ENCODE assay signal across 25 mouse cellular contexts in genomic region chr4:40820903-40821302, GRCm38 (mm10). TPM values are rescaled to one million over a fixed set of nuclear protein-coding genes. Genes with fewer than 3 reads are reported as not detected.
DNase-seq lines count a peak whose midpoint lies in the region; ATAC-seq and TF ChIP-seq lines count a peak whose summit lies in the region.
"Had no signal": no experiment of that assay in that cellular context is flagged by ENCODE, and none has a peak within 500 bp of the region (broad histone marks: within the 10 kb centered on the region; RNA-seq: fewer than 3 reads in every experiment).

No protein-coding gene starts in this region.

- H3K27ac ChIP-seq in heart, embryonic 11.5 days (ENCODE audit: low read depth, low read length) = peak overlapping the region; percentile 80
- peak overlapping the region; percentile 15; the same call in 1 of the 2 replicates for H3K27ac ChIP-seq in kidney, embryonic 15.5 days
- peak overlapping the region; percentile 11; the same call in 1 of the 2 replicates for H3K27ac ChIP-seq in testis, adult 2 months (ENCODE audit: control insufficient read depth, insufficient read depth, low read depth, low read length)
- H3K27ac ChIP-seq: embryonic facial prominence, embryonic 13.5 days; forebrain, embryonic 13.5 days; hindbrain, embryonic 13.5 days; limb, embryonic 13.5 days; midbrain, embryonic 10.5 days; stomach, embryonic 15.5 days had no signal

- TF ChIP-seq POLR2A in testis, adult 2 months (IDR thresholded peaks at IDR 0.05; ENCODE audit: control insufficient read depth, low read depth, low read length) = no peak

- H3K9me3 ChIP-seq in heart, embryonic 11.5 days (replicated peaks; ENCODE audit: control insufficient read depth, low read length) = no peaks in the 10 kb centered on the region
- no peaks in the 10 kb centered on the region for H3K9me3 ChIP-seq in kidney, embryonic 15.5 days (replicated peaks)
- H3K9me3 ChIP-seq: embryonic facial prominence, embryonic 13.5 days; forebrain, embryonic 13.5 days; hindbrain, embryonic 13.5 days; limb, embryonic 13.5 days; midbrain, embryonic 10.5 days; stomach, embryonic 15.5 days had no signal

- H3K9ac ChIP-seq in heart, embryonic 11.5 days (ENCODE audit: low read depth, low read length) = no peak overlapping the region
- no peak overlapping the region for H3K9ac ChIP-seq in kidney, embryonic 15.5 days
- H3K9ac ChIP-seq: embryonic facial prominence, embryonic 13.5 days; forebrain, embryonic 13.5 days; hindbrain, embryonic 13.5 days; limb, embryonic 13.5 days; stomach, embryonic 15.5 days had no signal

- no peak for TF ChIP-seq CTCF in testis, adult 2 months (IDR thresholded peaks at IDR 0.05; ENCODE audit: control insufficient read depth, insufficient read depth, insufficient replicate concordance, low read depth, low read length)

- H3K4me3 ChIP-seq in heart, embryonic 11.5 days (ENCODE audit: low read depth, low read length) = no peak overlapping the region
- no peak overlapping the region for H3K4me3 ChIP-seq in kidney, embryonic 15.5 days (replicated peaks)
- no peak overlapping the region for H3K4me3 ChIP-seq in testis, adult 2 months (ENCODE audit: control insufficient read depth, low read depth, low read length)
- H3K4me3 ChIP-seq: embryonic facial prominence, embryonic 13.5 days; erythroblast, embryonic 14.5 days; forebrain, embryonic 13.5 days; hindbrain, embryonic 13.5 days; limb, embryonic 13.5 days; midbrain, embryonic 10.5 days; stomach, embryonic 15.5 days had no signal

- H3K36me3 ChIP-seq in heart, embryonic 11.5 days (ENCODE audit: control insufficient read depth, insufficient read depth, low read length) = no peaks in the 10 kb centered on the region
- peaks cover 32% of the 10 kb centered on the region for H3K36me3 ChIP-seq in kidney, embryonic 15.5 days
- no peaks in the 10 kb centered on the region for H3K36me3 ChIP-seq in testis, adult 2 months (ENCODE audit: control insufficient read depth, insufficient read depth, low read length)

- peaks cover 39% of the 10 kb centered on the region for H3K4me1 ChIP-seq in heart, embryonic 11.5 days (ENCODE audit: control insufficient read depth, insufficient read depth, low read length)
- peaks cover 47% of the 10 kb centered on the region for H3K4me1 ChIP-seq in kidney, embryonic 15.5 days
- peaks cover 5% of the 10 kb centered on the region; the same call in 1 of the 2 replicates for H3K4me1 ChIP-seq in testis, adult 2 months (ENCODE audit: control insufficient read depth, insufficient read depth, low read length)
- H3K4me1 ChIP-seq: hindbrain, embryonic 13.5 days had no signal

- ATAC-seq in heart, embryonic 11.5 days (replicated peaks; ENCODE audit: insufficient number of reproducible peaks, low FRiP score, low TSS enrichment) = no peak
- ATAC-seq in kidney, embryonic 15.5 days (replicated peaks; ENCODE audit: low FRiP score) = 0 out of 2 replicates have a peak, but pooled peaks have one; percentile 35
- ATAC-seq: forebrain, embryonic 13.5 days; midbrain, embryonic 16.5 days had no signal

- no peak overlapping the region; the same call in 1 of the 2 replicates for H3K4me2 ChIP-seq in heart, embryonic 11.5 days
- H3K4me2 ChIP-seq in kidney, embryonic 15.5 days = no peak overlapping the region
- H3K4me2 ChIP-seq: embryonic facial prominence, embryonic 13.5 days; forebrain, embryonic 13.5 days; hindbrain, embryonic 13.5 days; limb, embryonic 13.5 days; stomach, embryonic 15.5 days had no signal

- 41% methylated on average over 1 of the region's 1 CpGs for WGBS in heart, embryonic 11.5 days (ENCODE audit: insufficient replicate concordance)
- WGBS in kidney, embryonic 15.5 days = 33% methylated on average over 1 of the region's 1 CpGs

- H3K27me3 ChIP-seq in heart, embryonic 11.5 days (ENCODE audit: control insufficient read depth, insufficient read depth, low read length) = no peaks in the 10 kb centered on the region
- H3K27me3 ChIP-seq in kidney, embryonic 15.5 days = no peaks in the 10 kb centered on the region
- no peaks in the 10 kb centered on the region for H3K27me3 ChIP-seq in testis, adult 2 months (ENCODE audit: control insufficient read depth, insufficient read depth, low read length)
- H3K27me3 ChIP-seq: embryonic facial prominence, embryonic 13.5 days; forebrain, embryonic 13.5 days; hindbrain, embryonic 13.5 days; limb, embryonic 13.5 days; stomach, embryonic 15.5 days had no signal

- DNase-seq in heart, postnatal 4 days = no peak
- no peak for DNase-seq in kidney, postnatal 4 days
- no peak for DNase-seq in testis, postnatal 10 days (ENCODE audit: low spot score)
- no peak for DNase-seq in retina, embryonic 14.5 days (ENCODE audit: low spot score)
- DNase-seq: adrenal gland, postnatal 10 days; B cell, adult 2 months; cerebellum, adult 18-20 months; cerebellum, postnatal 25 days; kidney, adult 11 months; layer of hippocampus, adult 9-11 months; lung, adult 18-20 months; lung, postnatal 10 days; thymus, adult 2 months; thymus, postnatal 4 days had no signal

RNA-seq across cellular contexts. Expression of gene B4galt1, which starts 32.9 kb away (rescaled TPM):
- polyA plus RNA-seq in heart, embryonic 11.5 days (2014; fragmentation: Nextera tagmentation; extraction: Ambion mirVana) = 43.9 and 50.2 TPM in 2 replicates
- 10 to 100 TPM; 92.2 to 93.6 TPM for total RNA-seq in heart, postnatal 4 days (2021)
- 46.3 and 46.4 TPM in 2 replicates for polyA plus RNA-seq in kidney, embryonic 15.5 days (2015; fragmentation: Nextera tagmentation; extraction: Ambion mirVana)
- polyA plus RNA-seq in testis, adult 2 months (2012; rRNA removed) = 9.7 and 10.3 TPM in 2 replicates

Comparison
In these comparisons a context has a peak if more than half of its experiments do, and no peak if none do; other contexts are left out.
1. H3K27ac ChIP-seq: peak in every context shown above with its lines; median percentile 80 in heart, embryonic 11.5 days; 15 in kidney, embryonic 15.5 days; 11 in testis, adult 2 months.